Mouse (Mus musculus) B cell, adult 2 months (primary cell): ENCODE data around the gene Ces1c.

ENCODE experiments used
- DNase-seq, 2 experiments: peaks; one replicate each; pipeline ENCODE4 v3.0.0; 2022

The Ces1c gene

DNA sequence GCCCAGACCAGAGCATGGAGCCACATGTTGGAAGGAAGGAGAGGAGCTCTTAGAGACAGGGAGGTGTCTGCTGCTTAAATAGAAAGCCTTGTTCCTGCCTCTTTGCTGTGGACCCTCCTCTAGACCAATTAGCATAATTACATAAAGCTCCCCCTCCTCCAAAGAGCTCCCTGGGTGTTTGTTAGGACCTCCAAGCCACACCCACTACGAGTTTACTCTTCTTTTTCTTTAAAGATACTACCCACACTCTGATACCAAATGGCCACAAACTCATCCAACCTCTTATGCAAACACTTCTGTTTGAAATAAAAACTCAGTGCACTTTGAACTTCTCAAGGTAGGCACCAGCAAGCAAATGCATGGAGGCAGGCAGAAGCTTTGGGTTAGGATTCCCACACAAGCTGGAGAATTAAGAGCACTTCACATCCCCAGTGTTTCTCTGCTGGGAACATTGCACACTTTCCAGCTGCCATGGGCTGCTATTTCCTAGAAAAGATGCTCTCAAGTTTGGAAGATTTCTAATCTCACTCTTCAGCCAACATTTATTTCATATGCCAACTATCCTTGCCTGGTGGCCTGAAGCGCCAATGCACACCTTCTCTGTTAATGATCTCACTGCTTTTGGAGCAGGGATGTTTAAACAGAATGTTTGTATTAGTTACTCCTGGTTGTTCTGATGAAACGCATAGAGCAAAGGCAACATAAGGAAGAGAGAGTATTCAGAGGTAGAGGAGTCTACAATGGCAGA, at the start of gene Ces1c:
Ces1c (minus strand) TSS at position 51 of the 748 bp plus-strand sequence.
- no peak for DNase-seq

GRCm38 (mm10) chr8:93180581-93181129, 49.6 kb upstream of the Ces1c start:
- no peak for DNase-seq

- no peak for DNase-seq
Measured at GRCm38 (mm10) chr8:93176593-93176992, 45.5 kb upstream of the Ces1c start.

GRCm38 (mm10) chr8:93174554-93174953, 43.5 kb upstream of the Ces1c start:
- no peak for DNase-seq

- no peak for DNase-seq
Measured at GRCm38 (mm10) chr8:93171846-93172590, 40.9 kb upstream of the Ces1c start.

DNA sequence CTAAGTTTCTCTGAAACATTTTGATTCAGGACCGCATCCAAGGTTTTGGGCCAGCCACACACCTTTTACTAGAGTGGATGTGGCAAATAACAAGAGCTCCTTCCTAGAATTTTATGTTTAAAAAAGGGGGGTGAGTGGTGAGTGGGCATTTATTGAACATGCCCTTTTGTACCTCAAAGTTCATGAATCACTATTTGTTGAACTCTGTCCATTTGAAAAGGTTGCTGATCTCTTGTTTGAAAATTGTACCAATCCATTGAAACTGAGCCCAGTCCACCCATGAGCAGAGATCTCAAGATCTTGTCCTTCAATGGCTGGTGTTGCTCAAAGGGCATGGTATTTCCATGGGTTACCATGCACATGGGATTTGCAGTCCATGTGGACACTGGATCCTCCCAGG, 32.3 kb upstream of the Ces1c start:
- DNase-seq = no peak

GRCm38 (mm10) chr8:93151401-93151800, 20.3 kb upstream of the Ces1c start:
- no peak for DNase-seq

GRCm38 (mm10) chr8:93147331-93147730, 16.2 kb upstream of the Ces1c start:
- no peak for DNase-seq

- peak; percentile 1 for DNase-seq
Measured at GRCm38 (mm10) chr8:93140696-93141095, 9.6 kb upstream of the Ces1c start.

DNA sequence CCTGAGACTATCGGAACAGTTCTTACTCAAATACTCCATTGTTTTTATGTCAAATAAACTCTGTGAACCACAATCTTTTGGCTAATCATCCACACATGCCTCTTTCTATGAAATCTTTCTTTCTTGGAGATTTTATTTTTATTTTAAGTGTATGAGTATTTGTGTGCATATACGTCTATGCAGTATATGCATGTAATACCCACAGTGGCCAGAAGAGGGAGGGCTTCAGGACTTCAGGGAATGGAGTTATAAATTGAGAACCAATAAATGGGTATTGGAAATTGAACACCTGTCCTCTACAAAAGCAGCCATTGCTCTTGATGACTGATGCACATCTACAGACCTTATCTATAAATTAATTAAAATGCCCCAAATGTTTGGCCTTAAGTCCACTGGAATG, 1.1 kb upstream of the Ces1c start:
- no peak for DNase-seq

DNA sequence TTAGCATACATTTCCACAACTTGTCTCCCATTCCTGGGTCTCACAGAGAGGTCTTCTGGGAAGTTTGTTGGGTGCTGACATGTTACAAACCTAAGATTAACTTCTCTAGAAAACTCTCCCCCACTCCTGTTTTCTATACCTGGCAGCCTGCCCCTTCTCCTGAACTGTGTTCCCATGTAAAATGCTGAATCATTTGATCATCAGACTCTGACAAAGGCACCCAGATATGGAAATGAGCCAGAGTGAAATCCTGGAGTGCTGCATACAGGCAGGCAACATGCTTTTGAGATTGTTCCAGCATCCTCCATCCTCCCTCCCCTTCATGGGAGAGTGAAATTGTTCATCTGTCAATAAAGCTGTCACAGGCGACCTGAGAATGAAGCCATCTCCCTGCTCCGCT, 4.6 kb downstream of the Ces1c start:
- DNase-seq = no peak

DNA sequence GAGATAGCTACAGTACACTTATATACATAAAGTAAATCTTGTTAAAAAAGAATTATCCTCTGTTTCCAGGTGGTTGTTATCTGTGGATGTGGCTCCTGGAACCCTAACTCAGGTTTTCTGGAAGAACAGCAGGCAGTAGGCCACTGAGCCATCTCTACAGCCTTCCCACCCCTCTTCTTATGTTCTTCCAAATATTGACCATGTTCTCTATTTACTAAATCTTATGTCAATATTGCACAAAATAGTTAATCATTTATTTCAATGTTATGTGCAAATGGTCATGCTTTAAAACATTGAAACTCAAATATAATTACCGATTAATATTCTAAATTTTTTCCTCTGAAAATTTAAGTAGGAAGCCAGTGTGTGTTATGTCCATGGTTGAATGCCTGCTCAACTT, 9.1 kb downstream of the Ces1c start:
- DNase-seq = no peak

DNA sequence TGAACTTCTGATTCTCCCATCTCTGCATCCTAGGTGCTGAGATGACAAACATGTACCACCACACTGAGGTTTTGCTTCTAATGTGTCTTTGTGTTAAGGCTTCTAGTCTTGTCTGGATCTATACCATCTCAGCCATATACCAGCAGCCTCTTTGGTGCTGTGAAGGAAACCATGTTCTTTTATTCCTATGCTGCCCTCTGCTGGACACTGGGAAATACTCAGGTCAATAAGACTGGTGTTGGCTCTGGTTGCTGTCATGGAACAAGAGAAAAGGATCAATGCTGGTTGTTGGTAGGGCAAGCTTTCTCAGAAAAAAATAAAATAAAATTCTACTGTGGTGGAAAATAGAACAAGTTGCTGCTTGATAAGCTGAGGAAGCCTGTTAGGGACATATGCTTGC, 35.7 kb downstream of the Ces1c start:
- DNase-seq = no peak

GRCm38 (mm10) chr8:93091324-93091723, 39.8 kb downstream of the Ces1c start:
- no peak for DNase-seq

- DNase-seq = no peak
Measured at GRCm38 (mm10) chr8:93088686-93089122, 42.4 kb downstream of the Ces1c start.

- no peak for DNase-seq
Measured at GRCm38 (mm10) chr8:93088193-93088592, 42.9 kb downstream of the Ces1c start.

GRCm38 (mm10) chr8:93079887-93080286, 51.2 kb downstream of the Ces1c start, which contains the start of gene Ces1b:
Gene Ces1b, minus strand, starts transcription at chr8:93080017.
- no peak for DNase-seq

GRCm38 (mm10) chr8:93075251-93075650, 55.8 kb downstream of the Ces1c start:
- DNase-seq = no peak

GRCm38 (mm10) chr8:93063416-93064117, 67.5 kb downstream of the Ces1c start:
- no peak for DNase-seq

- peak in 1 of 2 experiments; percentile 1 for DNase-seq
Measured at GRCm38 (mm10) chr8:93059185-93059584, 71.9 kb downstream of the Ces1c start.

DNA sequence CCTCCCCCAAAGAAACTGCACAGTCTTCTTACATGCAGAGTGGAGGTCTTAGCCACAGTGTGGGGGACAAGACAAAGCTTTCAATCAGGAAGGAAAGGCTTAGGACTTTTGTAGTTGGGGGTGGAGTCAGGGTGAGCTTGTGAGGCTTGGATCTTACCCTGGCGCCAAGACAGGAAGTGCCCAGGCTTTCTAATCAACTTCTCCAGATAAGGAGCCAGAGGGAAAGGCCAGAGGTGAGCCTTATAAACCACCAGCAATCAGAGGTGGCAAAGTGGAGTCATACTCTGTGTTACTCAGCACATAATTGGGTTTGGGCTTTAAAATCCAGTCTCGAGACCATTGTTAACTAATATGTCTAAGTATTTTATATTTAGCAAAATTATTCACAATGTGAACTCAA, 75.8 kb downstream of the Ces1c start:
- DNase-seq = no peak
